ENCODE assay signal across 8 mouse cellular contexts in genomic region chr5:96373106-96373505, GRCm38 (mm10). TPM values are rescaled to one million over a fixed set of nuclear protein-coding genes. Genes with fewer than 3 reads are reported as not detected.
DNase-seq lines count a peak whose midpoint lies in the region; ATAC-seq and TF ChIP-seq lines count a peak whose summit lies in the region.
"Had no signal": no experiment of that assay in that cellular context is flagged by ENCODE, and none has a peak within 500 bp of the region (broad histone marks: within the 10 kb centered on the region; RNA-seq: fewer than 3 reads in every experiment).

No protein-coding gene starts in this region.

- peak overlapping the region; percentile 99 for H3K4me2 ChIP-seq in lung, postnatal 0 days (replicated peaks; ENCODE audit: low read depth, low read length)
- peak overlapping the region; percentile 99 for H3K4me2 ChIP-seq in forebrain, embryonic 16.5 days (ENCODE audit: low read length)
- H3K4me2 ChIP-seq in limb, embryonic 14.5 days (replicated peaks; ENCODE audit: low read depth, low read length, severe bottlenecking): peak overlapping the region; percentile 66

- no peak for DNase-seq in lung, postnatal 0 days (ENCODE audit: low spot score)
- no peak for DNase-seq in lung, postnatal 25 days (ENCODE audit: low spot score)
- no peak for DNase-seq in limb, embryonic 14.5 days (ENCODE audit: low spot score)
- DNase-seq in c-Kit-positive CD71-positive TER-119-positive erythroid progenitor cells, embryonic 14.5 days (ENCODE audit: low spot score): no peak
- DNase-seq in urinary bladder, postnatal 36 days (ENCODE audit: low spot score in 2 of 2): no peak
- no peak for DNase-seq in gastrocnemius, adult 18-20 months (ENCODE audit: low spot score)
- DNase-seq: thymus, postnatal 25 days had no signal

- peak overlapping the region; percentile 59; the same call in 1 of the 2 replicates for H3K4me3 ChIP-seq in lung, postnatal 0 days (ENCODE audit: low read depth, low read length)
- H3K4me3 ChIP-seq in forebrain, embryonic 16.5 days (replicated peaks; ENCODE audit: low read length): peak overlapping the region; percentile 71
- H3K4me3 ChIP-seq in limb, embryonic 14.5 days (replicated peaks; ENCODE audit: low read length): peak overlapping the region; percentile 56

- TF ChIP-seq CTCF in lung, postnatal 0 days (IDR thresholded peaks at IDR 0.05): no peak

- TF ChIP-seq EP300 in lung, postnatal 0 days (IDR thresholded peaks at IDR 0.05): no peak

- no peaks in the 10 kb centered on the region for H3K27me3 ChIP-seq in lung, postnatal 0 days (replicated peaks; ENCODE audit: insufficient read depth, low read length)
- H3K27me3 ChIP-seq in forebrain, embryonic 16.5 days (replicated peaks; ENCODE audit: control insufficient read depth, insufficient read depth, low read length): peaks cover 2% of the 10 kb centered on the region; the same call in 1 of the 2 replicates
- no peaks in the 10 kb centered on the region for H3K27me3 ChIP-seq in limb, embryonic 14.5 days (ENCODE audit: control insufficient read depth, insufficient read depth, low read length)

- H3K9ac ChIP-seq in lung, postnatal 0 days (replicated peaks; ENCODE audit: low read depth): no peak overlapping the region
- H3K9ac ChIP-seq in forebrain, embryonic 16.5 days (replicated peaks; ENCODE audit: low read depth, low read length): peak overlapping the region; percentile 66
- H3K9ac ChIP-seq in limb, embryonic 14.5 days (ENCODE audit: low read depth, low read length, severe bottlenecking): peak overlapping the region; percentile 52

- H3K27ac ChIP-seq in lung, postnatal 0 days (ENCODE audit: low read length): no peak overlapping the region
- H3K27ac ChIP-seq in forebrain, embryonic 16.5 days (ENCODE audit: low read length): no peak overlapping the region
- H3K27ac ChIP-seq in limb, embryonic 14.5 days (replicated peaks; ENCODE audit: low read depth, low read length): peak overlapping the region; percentile 70

- peaks cover 5% of the 10 kb centered on the region; the same call in 1 of the 2 replicates for H3K4me1 ChIP-seq in lung, postnatal 0 days (ENCODE audit: insufficient read depth, low read depth, low read length)
- H3K4me1 ChIP-seq in forebrain, embryonic 16.5 days (replicated peaks; ENCODE audit: control insufficient read depth, insufficient read depth, low read length): peaks cover 18% of the 10 kb centered on the region
- peaks cover 14% of the 10 kb centered on the region for H3K4me1 ChIP-seq in limb, embryonic 14.5 days (ENCODE audit: control insufficient read depth, insufficient read depth, low read length)

- WGBS in lung, postnatal 0 days: 29% methylated on average over 6 of the region's 6 CpGs
- 28% methylated on average over 6 of the region's 6 CpGs for WGBS in forebrain, embryonic 16.5 days
- 27% methylated on average over 6 of the region's 6 CpGs for WGBS in limb, embryonic 14.5 days

- no peak for TF ChIP-seq POLR2A in limb, embryonic 14.5 days (IDR thresholded peaks at IDR 0.05; ENCODE audit: borderline replicate concordance, extremely low read depth, insufficient read depth, insufficient read length)

- H3K36me3 ChIP-seq in lung, postnatal 0 days (ENCODE audit: insufficient read depth, low read length): no peaks in the 10 kb centered on the region
- no peaks in the 10 kb centered on the region for H3K36me3 ChIP-seq in forebrain, embryonic 16.5 days (ENCODE audit: control insufficient read depth, insufficient read depth)
- H3K36me3 ChIP-seq in limb, embryonic 14.5 days (ENCODE audit: control insufficient read depth, insufficient read depth, low read length): no peaks in the 10 kb centered on the region

- ATAC-seq in lung, postnatal 0 days: no peak
- 0 out of 2 replicates have a peak, but pooled peaks have one; percentile 0 for ATAC-seq in forebrain, embryonic 16.5 days
- no peak for ATAC-seq in limb, embryonic 14.5 days (ENCODE audit: low FRiP score, low read depth)

- H3K9me3 ChIP-seq in lung, postnatal 0 days (ENCODE audit: low read length): no peaks in the 10 kb centered on the region
- no peaks in the 10 kb centered on the region for H3K9me3 ChIP-seq in forebrain, embryonic 16.5 days (ENCODE audit: control insufficient read depth, low read length)
- no peaks in the 10 kb centered on the region for H3K9me3 ChIP-seq in limb, embryonic 14.5 days (ENCODE audit: control insufficient read depth, low read length)

RNA-seq across cellular contexts. Expression of gene Fras1, which starts 0.6 kb away (rescaled TPM):
- 8.0 and 8.6 TPM in 2 replicates for polyA plus RNA-seq in lung, postnatal 0 days (2015; fragmentation: Nextera tagmentation; extraction: Ambion mirVana)
- polyA plus RNA-seq in forebrain, embryonic 16.5 days (2015; fragmentation: Nextera tagmentation; extraction: Ambion mirVana): 2.8 and 3.4 TPM in 2 replicates
- polyA plus RNA-seq in limb, embryonic 14.5 days (2012; rRNA removed): 10.5 and 11.5 TPM in 2 replicates
- 30.4 and 30.5 TPM in 2 replicates for polyA plus RNA-seq in limb, embryonic 14.5 days (2014; fragmentation: Nextera tagmentation; extraction: Ambion mirVana)
- 1 to 10 TPM in 1 of 2 experiments, under 1 TPM in 1; 0.84 to 1.1 TPM for total RNA-seq in gastrocnemius, adult 18-20 months (2021)
